Mouse (Mus musculus): ENCODE results near the gene Gpr137.

Gpr137 gene

DNA sequence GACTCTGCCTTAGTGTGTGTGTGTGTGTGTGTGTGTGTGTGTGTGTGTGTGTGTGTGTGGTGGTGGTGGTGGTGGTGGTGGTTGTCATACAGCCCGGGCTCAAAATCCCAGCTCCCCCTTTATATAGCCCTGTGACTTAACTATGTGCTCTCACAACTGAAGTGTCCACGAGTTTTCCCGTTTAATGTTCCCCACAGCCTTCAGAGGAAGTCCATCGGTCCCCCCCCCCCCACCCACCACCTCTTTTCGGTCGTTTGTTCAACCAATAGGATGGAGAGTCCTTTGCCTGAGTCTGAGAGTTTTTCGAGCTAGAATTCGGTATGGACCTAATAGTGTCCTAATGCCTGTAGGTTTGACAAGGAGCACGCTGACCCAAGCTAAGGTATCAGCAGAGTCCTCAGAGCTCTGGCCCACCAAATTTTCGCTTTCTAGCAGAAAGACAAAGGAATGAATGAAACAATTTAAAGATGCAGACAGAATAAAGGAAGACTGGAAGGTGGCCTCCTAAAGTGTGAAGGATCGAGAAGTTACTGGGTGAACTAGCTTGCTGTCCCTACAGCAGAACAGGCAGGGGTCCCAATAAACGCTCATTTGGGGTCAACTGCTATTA lies 31.4 kb upstream of the Gpr137 start:
- DNase-seq (ENCODE audit: low spot score in 2 of 2) = no peak

DNA sequence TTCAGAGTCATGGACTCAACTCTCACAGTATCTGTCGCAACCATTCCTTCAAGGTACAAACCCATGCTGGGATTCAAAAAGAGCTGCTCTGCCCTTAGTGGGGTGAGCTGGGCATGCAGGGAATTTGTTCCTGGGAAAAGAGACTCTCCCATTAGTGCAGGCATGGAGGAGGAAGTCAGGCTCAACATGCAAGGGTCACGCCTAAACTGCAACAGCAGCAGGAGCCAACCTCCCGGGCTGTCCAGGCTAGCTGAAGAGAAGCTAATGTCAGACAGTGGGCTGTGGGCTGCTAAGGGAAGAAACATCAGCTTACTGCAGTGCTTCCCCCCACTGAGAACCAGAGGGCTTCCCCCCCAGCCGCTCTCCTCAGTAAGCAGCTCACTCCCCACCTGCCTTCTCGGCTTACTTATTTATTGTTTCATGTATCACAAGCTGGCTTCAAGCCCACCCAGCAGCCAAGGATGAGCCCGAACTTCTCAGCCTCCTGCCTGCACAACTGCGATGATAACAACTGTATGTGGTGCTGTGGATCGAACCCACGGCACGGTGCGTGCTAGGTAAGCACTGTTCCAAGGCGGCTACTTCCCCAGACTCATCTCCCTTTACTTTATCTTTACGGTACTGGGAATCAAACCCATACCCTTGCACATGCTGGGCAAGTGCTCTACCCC lies 30.1 kb upstream of the Gpr137 start:
- no peak for DNase-seq (ENCODE audit: low spot score in 2 of 2)

DNA sequence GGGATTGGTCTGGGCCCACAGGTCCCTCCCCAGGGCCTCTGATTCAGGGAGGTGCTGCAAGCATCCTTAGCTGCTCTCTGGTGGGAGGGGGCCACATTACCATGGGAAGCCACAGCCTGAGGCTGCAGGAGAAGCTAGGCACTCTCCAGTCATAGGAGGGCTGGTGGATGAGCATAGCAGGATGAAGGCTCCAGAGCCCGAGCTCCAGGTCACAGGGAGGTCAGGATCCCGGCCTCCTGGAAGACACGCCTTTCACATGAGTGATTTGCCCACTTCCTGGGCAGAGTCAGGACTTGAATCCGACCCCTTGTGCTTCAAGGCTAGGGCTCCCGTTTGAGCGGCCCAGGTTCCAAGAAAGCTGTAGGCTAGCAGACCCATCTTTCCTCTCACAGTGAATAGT lies 29.4 kb upstream of the Gpr137 start:
- DNase-seq (ENCODE audit: low spot score in 2 of 2) = no peak

DNA sequence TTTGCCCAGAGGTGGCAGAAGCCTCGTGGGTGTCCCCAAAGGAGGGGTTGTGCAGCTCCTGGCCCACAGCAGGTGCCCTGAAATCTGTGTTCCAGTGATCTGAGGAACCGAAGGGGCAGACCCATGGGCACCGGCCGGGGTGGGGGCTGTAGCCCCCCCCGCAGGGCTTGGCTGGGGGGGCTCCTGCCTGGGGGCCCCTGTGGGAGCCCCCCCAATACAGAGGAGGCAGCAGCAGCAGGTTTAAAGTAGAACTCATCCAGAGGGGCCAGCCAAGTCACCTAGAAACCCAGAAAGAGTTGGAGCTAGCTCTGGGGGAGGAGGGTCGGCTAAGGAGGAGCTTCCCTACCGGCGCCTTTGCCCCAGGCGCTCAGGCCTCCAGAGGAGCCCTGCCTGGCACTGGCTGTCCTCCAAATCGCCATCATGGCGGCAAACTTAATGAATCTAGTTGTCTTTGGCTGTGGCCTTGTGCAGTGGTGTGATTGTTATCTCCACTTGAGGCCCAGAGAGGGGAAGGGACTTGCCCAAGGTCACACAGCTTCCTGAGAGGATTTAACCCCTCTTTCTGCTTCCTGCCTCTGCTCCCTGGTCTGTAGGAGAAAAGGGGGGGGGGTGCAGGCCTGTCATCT lies 28.3 kb upstream of the Gpr137 start:
- DNase-seq (ENCODE audit: low spot score in 2 of 2) = no peak

DNA sequence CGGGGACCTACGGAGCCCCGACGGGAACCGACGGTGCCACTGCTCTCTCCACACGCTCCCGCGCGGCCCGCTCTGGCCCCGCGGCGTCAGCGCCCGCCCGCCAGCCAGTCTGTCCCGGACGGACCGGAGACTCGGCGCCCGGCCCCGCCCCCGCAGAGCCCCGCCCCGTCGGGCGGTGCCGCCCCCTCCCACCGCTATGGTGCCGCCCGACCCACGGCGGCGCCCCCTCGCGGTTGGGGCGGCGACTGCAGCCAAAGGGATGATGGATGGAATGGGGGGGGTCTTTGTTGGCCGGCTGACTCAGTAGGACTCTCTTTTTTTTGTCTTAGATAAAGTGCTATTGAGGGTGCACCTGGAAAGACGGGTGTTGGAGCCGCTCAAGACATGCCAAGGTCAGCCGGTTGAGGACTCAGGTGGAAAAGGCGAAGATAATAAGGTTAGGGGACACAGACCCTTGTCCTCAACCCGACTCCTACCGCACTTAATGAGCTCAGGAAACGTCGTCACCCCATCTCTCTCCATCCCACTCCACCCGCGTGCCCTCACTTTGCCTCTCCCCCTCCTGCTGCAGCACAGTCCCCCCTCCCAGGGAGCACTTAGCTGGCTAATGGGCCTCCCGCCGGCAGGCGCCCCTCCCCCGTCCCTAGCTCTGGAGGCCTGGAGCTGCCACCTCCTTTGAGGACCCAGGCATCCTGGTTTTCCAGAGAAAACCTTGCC lies 27.5 kb upstream of the Gpr137 start:
- no peak for DNase-seq (ENCODE audit: low spot score in 2 of 2)

DNA sequence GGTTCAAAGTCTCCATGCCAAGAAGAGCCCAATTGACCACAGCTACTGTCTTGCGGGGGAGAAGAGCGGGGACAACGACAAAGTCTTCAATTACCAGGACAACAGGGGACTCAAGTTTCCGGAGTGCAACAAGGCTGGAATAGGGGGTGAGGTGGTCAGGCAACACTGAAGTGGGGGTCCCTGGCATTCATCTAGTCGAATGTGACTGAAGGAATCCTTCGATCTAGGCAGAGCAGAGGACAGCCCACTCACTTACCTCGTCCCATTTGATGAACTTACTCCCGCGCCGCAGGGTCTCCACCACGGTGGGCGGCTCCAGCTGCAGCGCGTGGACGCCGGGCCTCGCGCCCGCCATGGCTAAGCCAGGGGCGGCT lies 27.0 kb upstream of the Gpr137 start:
- no peak for DNase-seq (ENCODE audit: low spot score in 2 of 2)

DNA sequence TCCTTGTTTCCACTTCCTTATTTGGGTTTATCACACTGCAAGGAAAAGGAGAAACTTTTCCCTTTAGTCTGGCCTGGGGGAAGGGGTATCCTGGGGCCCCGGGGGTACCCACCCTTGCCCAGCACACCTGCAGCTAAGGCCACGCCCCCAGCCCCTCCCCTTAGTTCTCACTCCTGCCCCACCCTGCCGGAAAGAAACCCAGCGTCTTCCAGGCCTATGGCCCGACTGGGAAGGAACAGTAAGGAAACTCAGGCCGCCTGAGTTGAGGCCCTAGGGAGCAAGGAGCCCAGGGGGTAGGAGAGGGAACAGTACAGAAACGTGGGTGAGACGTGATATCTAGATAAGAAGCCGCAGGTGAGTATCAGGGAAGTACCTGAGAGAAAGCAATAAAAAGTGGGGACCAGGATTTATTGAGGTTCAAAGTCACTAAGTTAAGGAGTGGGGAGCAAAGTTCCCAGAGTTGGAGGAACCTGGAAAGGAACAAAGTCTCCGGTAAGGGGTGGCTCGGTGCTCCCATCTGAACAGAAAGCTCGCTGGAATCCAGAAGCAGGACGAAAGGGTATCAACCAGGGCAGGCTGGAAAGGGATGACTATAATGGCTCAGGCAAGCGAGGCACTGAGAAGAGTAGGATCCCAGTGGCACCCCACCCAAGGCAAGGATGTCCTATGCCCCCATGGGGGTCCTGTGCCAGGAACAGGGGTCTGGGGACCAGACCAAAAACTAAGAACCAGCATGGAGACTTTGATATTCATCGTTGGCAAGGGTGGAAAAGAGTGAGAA lies 26.4 kb upstream of the Gpr137 start:
- no peak for DNase-seq (ENCODE audit: low spot score in 2 of 2)

DNA sequence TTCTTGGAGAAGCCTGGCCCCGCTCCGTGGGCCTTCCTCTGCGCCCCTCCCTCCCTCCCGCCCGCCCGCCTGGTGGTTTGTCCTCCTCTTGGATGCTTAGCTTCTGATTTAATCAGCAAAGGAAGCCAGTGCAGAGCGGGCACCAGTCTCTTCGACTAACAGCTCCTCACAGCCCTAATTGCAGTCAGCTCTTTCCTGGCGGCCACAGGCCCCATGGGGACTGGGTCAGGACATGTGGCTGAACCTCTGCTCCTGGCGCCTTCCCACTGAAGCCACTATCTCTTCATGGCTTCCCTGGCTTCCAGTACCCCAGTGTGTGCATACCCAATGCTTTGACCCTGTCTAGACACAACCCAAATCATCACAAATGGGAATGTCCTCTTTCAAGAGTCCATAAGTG lies 14.2 kb upstream of the Gpr137 start:
- no peak for DNase-seq (ENCODE audit: low spot score in 2 of 2)

DNA sequence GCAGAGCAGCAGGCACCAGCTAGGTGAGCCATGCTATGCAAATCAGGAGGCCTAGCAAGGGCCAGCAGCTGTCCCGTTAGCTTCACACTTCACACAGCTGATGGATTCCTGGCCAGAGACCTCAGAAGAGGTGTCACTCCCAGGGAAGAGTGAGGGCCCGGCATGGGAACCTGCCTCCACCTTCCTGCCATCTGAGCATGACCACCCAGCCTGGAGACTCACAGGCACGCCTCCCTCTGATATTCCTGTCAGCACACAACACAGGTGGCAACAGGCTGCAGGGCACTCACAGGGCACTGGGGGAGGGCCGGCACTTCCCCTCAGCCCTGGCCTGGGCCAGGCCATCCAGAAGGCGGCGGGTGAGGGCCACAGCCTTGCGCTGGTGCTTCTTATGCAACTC lies 13.1 kb upstream of the Gpr137 start:
- no peak for DNase-seq (ENCODE audit: low spot score in 2 of 2)

DNA sequence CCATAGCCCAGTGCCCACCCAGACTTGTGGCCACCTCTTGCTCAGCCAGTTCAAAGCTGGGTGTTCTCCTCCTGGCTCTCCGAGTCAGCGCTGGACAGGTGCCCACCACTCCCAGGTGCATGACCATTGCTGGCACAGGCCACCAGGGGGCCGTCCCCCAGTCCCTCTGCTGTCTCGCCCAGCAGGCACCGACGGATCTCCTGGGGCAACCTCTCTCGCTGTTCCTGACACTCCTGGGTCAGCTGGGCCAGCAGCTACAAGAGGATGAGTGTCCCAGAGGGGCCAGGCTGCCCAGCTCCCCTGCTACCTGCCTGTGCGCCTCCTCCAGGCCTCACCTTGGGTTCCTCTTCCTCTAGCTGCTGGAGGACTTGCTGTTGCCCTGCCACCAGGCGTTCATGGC lies 11.8 kb upstream of the Gpr137 start:
- no peak for DNase-seq (ENCODE audit: low spot score in 2 of 2)

DNA sequence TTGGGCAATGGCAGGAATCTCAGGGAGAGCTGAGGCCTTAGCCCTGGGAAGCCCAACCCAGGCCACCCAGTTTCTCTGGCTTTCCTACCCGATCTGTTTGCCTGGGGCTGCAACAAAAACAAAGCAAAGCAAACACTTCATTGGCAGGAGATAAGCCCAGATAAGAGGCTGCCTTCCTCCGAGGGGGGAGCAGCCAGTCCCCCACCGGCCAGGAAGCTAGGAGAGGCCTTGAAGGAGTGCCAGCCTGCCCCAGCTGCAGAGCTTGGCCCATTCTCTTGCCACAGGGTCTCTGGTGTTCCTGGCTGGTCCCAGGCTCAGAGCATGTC lies 10.4 kb upstream of the Gpr137 start:
- no peak for DNase-seq (ENCODE audit: low spot score in 2 of 2)

DNA sequence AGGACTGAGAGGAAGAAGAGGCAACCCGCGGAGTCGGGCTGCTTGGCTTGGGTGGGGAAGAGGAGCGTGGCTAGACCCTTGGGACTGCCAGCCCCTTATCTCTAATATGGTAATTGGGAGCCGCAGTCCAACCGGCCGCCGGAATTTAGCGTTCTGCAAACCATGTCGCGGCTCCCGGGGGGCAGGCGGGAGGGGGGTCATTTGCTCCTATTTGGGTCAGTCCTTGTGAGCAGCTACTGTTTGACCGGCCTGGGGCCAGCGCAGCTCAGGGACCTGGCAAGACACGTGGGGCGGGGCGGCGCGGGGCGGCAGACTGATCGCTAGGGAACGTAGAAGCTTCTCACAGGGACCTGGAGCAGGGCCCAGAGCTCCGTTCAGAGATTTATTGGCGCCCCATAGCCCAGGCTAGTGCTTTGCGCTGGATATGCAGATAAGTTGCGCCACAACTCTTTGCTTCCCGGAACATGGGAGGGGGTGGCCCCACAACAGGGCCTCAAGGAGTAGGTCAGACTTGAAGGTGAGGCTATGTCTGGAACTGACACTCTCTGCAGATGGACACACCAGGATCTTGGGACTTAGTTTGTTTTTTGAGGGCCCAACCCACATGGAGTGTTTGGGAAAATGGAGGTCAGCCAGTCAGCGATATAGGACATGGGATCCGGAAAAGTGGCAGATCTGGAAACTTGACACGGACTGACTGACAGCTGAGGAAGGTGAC lies 9.9 kb upstream of the Gpr137 start:
- peak; percentile 62 to 73 for DNase-seq (ENCODE audit: low spot score in 2 of 2)

DNA sequence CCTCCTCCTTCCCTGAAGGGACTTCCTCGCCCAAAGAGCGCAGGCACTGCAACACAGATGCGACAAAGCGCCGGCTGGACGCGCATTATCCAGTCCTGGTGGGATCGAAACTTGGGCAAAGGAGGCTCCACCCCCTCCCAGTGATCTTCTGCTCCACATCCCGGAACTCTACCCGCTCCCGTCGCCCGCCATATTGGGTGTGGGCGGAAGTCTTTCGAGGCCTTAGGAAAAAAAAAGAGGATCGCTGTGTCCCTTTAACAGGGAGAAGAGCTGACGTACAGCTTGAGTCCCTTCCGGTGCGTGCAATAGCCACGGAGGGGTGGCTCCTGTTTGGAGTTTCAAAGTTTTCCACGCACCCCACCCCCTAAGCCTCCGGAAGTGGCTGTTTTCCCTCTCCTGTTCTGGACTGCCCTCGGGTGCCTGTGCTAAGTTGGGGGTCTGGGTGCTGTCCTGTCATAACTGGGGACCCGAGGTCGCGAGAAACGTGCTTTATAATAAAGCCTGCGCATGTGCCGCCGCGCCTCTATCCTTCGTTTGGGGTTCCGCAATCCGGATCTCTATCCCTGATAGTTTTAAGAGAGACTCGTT lies 9.2 kb upstream of the Gpr137 start:
- DNase-seq (ENCODE audit: low spot score in 2 of 2) = peak; percentile 90 to 95

DNA sequence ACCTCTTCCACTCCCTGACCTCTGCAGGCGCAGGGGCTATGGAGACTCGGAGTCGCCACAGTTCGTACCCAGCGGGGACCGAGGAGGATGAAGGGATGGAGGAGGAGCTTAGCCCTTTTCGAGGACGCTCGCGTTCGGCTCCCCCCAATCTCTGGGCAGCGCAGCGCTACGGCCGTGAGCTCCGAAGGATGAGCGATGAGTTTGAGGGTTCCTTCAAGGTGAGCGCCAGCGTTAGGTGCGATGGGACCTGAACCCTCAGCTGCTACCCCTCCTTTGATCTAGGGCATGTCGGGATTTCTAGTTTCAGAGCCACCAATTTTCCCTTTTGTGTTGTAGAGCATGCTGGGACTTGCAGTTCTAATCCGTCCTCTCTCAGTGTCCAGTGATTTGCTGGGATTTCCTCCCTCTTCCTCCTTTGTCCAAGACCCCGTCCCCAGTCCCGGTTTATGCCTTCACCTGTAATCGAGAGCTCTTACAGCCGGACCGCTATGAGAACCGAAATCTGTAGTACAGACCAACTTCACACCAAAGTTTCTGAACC lies 8.4 kb upstream of the Gpr137 start:
- DNase-seq (ENCODE audit: low spot score in 2 of 2) = no peak

DNA sequence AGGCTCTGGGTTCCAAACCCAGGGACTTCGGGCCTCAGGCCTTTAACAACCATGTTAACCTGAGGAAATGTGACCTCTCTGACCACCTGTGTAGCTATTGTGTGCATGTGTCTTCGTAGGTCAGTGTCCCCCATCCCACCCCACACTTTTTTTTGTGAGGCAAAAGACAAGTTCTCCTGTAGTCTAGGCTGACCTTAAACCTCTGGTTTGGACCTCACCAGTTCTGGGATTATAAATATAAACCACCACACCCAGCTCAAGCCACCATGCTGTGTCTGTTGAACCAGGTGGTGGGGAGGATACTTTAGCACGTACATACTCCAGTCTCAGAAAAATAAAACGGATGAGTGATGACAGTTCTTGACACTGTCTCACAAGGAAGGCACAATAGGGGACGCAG lies 7.7 kb upstream of the Gpr137 start:
- DNase-seq (ENCODE audit: low spot score in 2 of 2) = no peak

DNA sequence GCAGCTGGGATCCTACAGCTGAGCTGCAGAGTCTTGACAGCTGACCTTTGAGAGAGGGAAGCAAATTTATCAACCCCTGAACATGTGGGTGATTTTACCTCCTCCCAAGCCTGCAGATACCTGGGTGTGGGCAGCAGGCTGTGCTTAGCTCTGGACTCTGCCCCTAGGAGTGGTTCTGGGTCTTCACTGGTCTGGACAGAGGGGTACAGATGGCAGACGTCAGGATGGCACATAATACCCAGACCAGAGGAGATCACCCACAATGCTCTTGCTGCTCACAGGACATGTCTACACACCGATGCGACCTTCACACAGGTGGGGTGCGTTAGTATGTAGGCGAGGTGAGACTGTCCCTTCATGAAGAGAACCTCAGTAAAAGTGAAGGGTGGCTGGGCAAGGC lies 7.3 kb upstream of the Gpr137 start:
- no peak for DNase-seq (ENCODE audit: low spot score in 2 of 2)

DNA sequence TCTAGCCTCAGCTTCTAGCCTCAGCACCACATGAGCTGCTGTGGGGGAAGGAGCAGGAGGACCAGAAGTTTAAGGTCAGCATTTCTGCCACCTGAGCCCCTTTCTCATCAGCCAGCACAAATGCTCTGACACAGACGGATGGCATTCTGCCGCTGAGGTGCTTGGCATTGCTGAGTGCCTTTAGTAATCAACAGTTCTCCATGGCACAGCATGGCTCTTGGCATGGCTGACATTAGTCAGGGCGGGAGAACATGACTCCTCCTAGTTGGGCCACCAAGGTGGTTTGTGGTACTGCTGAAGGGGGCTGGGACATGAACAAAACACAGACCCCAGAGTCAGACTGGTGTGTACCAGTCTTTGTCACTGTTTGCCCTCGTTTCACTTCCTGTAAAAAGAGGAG lies 5.9 kb upstream of the Gpr137 start:
- no peak for DNase-seq (ENCODE audit: low spot score in 2 of 2)

DNA sequence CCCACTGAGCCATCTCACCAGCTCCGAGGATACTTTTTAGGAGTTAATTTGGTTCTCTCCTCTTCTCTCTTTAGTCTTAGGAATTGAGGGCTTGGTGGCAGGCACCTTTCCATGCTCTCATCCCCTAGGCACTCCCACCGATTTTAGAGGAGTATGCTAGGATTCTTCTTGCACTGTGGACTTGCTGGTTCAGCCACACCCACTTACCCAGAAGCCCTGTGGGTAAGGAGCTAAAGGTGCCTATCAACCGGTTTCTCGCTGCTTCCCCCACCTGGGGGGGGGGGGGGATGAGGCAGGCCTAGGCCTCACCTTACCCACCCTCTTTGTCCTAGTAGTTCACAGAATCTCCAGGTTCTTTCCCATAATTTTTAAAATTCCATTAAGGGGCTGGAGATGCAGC lies 5.5 kb upstream of the Gpr137 start:
- DNase-seq (ENCODE audit: low spot score in 2 of 2) = no peak

DNA sequence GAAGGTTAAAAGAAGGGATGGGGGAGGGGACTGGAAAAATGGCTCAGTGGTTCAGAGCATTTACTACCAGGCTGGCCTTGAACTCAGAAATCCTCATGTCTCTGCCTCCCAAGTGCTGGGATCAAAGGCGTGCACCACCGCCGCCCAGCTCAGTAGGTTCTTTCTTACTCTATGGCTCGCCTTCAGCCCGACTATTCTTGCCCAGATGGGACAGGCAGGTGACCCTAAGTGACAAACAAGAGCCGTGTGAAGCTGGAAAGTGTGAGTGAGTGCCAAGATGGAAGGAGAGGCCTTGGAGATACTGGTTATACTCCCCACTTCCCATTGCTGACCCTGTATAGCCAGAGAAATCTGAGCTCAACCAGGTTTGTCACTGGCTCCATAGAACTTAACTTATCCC lies 1.4 kb upstream of the Gpr137 start:
- no peak for DNase-seq (ENCODE audit: low spot score in 2 of 2)

DNA sequence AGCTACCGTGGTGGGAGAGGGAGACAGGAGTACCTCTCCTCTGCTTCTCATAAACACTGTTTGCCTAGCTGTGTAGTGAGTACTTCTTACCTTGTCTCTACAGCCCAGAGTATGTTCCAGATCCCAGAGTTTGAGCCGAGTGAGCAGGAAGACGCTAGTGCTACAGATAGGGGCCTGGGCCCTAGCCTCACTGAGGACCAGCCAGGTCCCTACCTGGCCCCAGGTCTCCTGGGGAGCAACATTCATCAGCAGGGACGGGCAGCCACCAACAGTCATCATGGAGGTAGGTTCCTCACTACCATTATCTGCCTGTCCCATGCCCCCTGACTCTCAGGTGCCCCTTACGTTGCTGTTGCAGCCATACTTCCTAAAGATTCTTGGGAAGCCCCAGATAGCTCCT lies 484 bp upstream of the Gpr137 start:
- no peak for DNase-seq (ENCODE audit: low spot score in 2 of 2)

Measured in right cerebral cortex, postnatal 36 days (tissue).